Mouse (Mus musculus): ENCODE results near the gene Slit3. TPM values are rescaled to one million over a fixed set of nuclear protein-coding genes. Genes with fewer than 3 reads are reported as not detected.
A peak's percentile ranks its signal among the peaks of the same experiment; 100 is the strongest.

The Slit3 gene
- total and polyA plus RNA-seq, 2 experiments from 2014 or later, result 5.6 to 15.0 TPM

DNA sequence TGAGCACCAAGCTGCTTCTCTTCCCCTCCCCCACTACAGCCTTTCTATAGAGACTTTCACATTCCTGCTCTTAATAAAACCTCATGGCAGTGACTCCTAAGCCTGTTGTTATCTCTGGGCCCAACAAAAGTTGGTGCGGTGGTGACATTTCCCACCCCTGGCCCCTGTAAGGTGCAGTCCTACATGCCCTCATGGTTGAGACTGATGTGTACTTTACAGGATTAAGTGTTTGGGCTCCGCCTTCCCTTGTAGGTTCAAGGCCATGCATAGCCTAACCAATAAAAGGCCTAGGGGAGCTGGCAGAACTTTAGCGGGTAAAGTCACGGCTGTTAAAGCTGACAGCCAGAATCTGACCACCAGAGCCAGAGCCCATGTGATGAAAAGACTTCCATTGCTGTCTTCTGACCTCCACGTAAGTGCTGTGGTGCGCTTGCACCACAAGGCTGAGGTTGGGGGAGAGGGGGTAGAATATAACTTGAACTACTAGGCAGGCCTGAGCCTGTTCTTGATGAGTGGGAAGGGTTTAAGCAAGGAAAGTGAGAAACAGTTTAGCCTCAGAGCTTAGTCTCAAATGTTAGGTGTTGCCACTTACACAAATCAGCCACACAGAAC is 323.6 kb downstream of the Slit3 start:
- 0 out of 2 replicates have a peak, but pooled peaks cover 3% of the 10 kb centered on the region for H3K4me1 ChIP-seq (ENCODE audit: insufficient read depth)
- no peak for DNase-seq
- no peak for TF ChIP-seq CTCF (IDR thresholded peaks at IDR 0.05; ENCODE audit: low read depth)
- H3K4me3 ChIP-seq (ENCODE audit: low read depth, low read length), result no peak overlapping the region
- no peaks in the 10 kb centered on the region; the same call in 1 of the 2 replicates for H3K27me3 ChIP-seq (ENCODE audit: insufficient read depth, low read length)
- WGBS, result 79% methylated on average over 6 of the region's 6 CpGs
- no peak overlapping the region for H3K4me2 ChIP-seq (ENCODE audit: low read depth)
- no peak for ATAC-seq
- no peak overlapping the region for H3K27ac ChIP-seq (ENCODE audit: low read depth, low read length)
- no peaks in the 10 kb centered on the region for H3K36me3 ChIP-seq (ENCODE audit: insufficient read depth)
- H3K9me3 ChIP-seq (ENCODE audit: low read length), result no peaks in the 10 kb centered on the region
- H3K9ac ChIP-seq, result no peak overlapping the region

DNA sequence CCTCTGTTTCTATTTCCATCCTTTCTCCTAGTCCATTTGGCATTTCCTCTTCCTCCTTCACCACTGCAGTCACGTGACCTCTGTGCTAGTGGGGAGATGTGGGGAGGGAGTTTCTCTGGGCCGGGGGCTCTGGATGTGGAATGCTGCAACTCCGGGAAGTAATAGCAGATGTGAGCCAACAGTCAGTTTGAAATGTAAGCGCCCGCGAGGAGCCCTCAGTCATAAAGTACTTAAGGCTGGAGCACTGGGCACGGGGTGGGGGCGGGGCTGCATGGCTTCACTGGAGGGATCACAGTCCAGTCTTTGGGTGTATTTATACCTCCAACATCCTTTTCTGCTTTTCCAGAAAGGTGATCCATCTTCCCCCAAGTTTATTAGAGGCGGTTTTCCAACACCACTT is 326.9 kb downstream of the Slit3 start:
- ATAC-seq, result no peak
- 82% methylated on average over 9 of the region's 9 CpGs for WGBS
- Histone ChIP-seq H3K36me3 (ENCODE audit: insufficient read depth) (no peaks in the 10 kb centered on the region), H3K9me3 (ENCODE audit: low read length) (no peaks in the 10 kb centered on the region), H3K9ac (no peak overlapping the region), H3K27ac (ENCODE audit: low read depth, low read length) (no peak overlapping the region), H3K4me3 (ENCODE audit: low read depth, low read length) (no peak overlapping the region), H3K4me2 (ENCODE audit: low read depth) (no peak overlapping the region), H3K4me1 (ENCODE audit: insufficient read depth) (no peaks in the 10 kb centered on the region), H3K27me3 (ENCODE audit: insufficient read depth, low read length) (peaks cover 5% of the 10 kb centered on the region)
- TF ChIP-seq CTCF (IDR thresholded peaks at IDR 0.05; ENCODE audit: low read depth), result no peak
- no peak for DNase-seq

DNA sequence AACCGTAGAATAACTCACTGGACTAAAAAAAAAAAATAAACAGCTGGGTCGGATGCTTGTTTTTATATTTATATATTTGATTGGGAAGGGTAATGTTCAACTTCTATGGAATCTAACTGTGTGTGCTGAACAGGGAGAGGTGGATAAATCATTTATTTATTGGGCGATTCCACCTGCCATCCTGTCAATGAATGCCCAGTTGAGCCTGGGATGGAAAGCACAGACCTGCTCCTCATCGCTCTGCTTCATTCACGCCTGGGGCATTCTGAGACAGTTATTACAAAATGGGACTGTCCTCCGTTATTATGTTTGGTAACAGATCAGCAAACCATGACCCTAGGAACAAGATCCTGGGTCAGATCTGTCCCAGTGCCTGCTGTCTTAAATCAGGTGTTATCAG is 328.2 kb downstream of the Slit3 start:
- no peak for ATAC-seq
- Histone ChIP-seq H3K9me3 (ENCODE audit: low read length) (no peaks in the 10 kb centered on the region), H3K27me3 (ENCODE audit: insufficient read depth, low read length) (peaks cover 13% of the 10 kb centered on the region), H3K4me1 (ENCODE audit: insufficient read depth) (no peaks in the 10 kb centered on the region), H3K4me2 (ENCODE audit: low read depth) (no peak overlapping the region), H3K9ac (no peak overlapping the region), H3K27ac (ENCODE audit: low read depth, low read length) (no peak overlapping the region), H3K4me3 (ENCODE audit: low read depth, low read length) (no peak overlapping the region), H3K36me3 (ENCODE audit: insufficient read depth) (no peaks in the 10 kb centered on the region)
- TF ChIP-seq CTCF (IDR thresholded peaks at IDR 0.05; ENCODE audit: low read depth), result no peak
- 89% methylated on average over 6 of the region's 6 CpGs for WGBS
- no peak for DNase-seq

DNA sequence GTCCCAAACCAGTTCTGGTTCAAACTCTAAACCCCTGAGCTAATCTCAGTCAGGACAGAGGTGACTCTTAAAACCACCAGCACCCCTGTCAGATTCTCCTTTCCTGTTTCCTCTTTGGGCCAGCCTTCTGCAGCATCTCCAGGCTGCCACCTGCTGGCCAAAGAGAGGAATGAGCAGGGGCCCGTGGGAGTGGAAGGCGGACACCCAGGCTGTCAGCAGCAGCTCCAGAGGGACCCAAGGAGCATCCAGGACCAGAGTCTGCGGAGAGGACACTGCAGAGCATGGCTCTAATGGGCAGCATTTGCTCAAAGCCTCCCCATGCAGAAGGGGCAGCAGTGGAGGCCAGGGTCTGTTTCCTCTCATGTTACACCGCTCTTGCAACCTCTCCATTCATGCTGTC is 330.6 kb downstream of the Slit3 start:
- H3K27me3 ChIP-seq (ENCODE audit: insufficient read depth, low read length), result peaks cover 26% of the 10 kb centered on the region
- no peaks in the 10 kb centered on the region for H3K4me1 ChIP-seq (ENCODE audit: insufficient read depth)
- no peak overlapping the region for H3K4me3 ChIP-seq (ENCODE audit: low read depth, low read length)
- H3K9ac ChIP-seq, result no peak overlapping the region
- no peak overlapping the region for H3K4me2 ChIP-seq (ENCODE audit: low read depth)
- 34% methylated on average over 4 of the region's 4 CpGs for WGBS
- no peak overlapping the region for H3K27ac ChIP-seq (ENCODE audit: low read depth, low read length)
- H3K36me3 ChIP-seq (ENCODE audit: insufficient read depth), result no peaks in the 10 kb centered on the region
- DNase-seq (peak; percentile 78), ATAC-seq (no peak)
- peak; percentile 94 for TF ChIP-seq CTCF (IDR thresholded peaks at IDR 0.05; ENCODE audit: low read depth)
- H3K9me3 ChIP-seq (ENCODE audit: low read length), result no peaks in the 10 kb centered on the region

DNA sequence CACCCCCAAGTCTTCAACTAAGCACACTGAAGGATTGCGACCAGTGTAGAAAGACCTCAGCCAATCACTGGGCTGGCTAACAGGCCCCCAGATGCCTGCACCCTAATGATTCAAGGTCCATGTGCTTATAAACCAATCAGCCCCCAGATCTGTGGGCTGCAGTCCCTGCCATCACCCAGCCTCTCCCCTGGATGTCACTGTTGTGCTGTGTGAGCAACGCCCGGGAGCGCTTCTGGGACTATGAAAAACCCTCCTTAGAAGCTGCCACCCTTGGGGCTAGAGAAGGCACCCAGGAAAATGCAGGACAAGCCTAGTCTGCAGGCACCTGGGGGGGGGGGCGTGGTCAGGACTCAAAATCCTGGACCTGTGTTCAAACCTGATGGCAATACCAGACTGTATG is 331.4 kb downstream of the Slit3 start:
- H3K27me3 ChIP-seq (ENCODE audit: insufficient read depth, low read length), result peaks cover 28% of the 10 kb centered on the region

DNA sequence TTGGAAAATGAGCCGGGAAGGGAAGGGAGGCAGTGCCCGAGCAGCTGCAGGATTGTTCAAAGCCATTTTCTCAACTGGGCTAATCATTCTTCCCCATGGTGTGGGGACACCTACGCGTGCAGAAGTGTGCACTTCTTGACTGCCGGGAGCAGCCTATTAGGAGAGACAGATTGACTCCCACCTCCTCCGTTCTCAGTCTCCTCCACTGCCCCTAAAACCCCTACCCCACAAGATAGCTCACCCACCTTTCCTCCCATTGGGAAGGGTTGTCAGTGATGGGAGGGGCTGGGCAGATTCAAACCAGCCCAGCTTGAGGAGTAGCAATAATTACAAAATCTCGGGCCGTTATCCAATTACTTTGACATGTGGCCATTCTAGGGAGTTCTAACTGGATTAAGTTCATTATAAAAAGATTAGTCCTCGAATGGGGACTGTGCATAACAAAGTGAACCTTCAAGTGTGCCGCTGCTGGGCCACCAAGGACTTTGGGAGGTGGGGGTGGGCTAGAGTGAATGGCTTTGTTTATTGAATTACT is 333.2 kb downstream of the Slit3 start:
- Histone ChIP-seq H3K9me3 (ENCODE audit: low read length) (no peaks in the 10 kb centered on the region), H3K4me2 (ENCODE audit: low read depth) (no peak overlapping the region), H3K36me3 (ENCODE audit: insufficient read depth) (no peaks in the 10 kb centered on the region), H3K27me3 (ENCODE audit: insufficient read depth, low read length) (peaks cover 38% of the 10 kb centered on the region), H3K9ac (no peak overlapping the region), H3K27ac (ENCODE audit: low read depth, low read length) (no peak overlapping the region), H3K4me3 (ENCODE audit: low read depth, low read length) (no peak overlapping the region), H3K4me1 (ENCODE audit: insufficient read depth) (no peaks in the 10 kb centered on the region)
- DNase-seq (no peak), ATAC-seq (no peak)
- 10% methylated on average over 10 of the region's 10 CpGs for WGBS
- no peak for TF ChIP-seq CTCF (IDR thresholded peaks at IDR 0.05; ENCODE audit: low read depth)

More for the DNA sequence above, 331.4 kb downstream of the Slit3 start:
- Histone ChIP-seq H3K36me3 (ENCODE audit: insufficient read depth) (no peaks in the 10 kb centered on the region), H3K9me3 (ENCODE audit: low read length) (no peaks in the 10 kb centered on the region), H3K27ac (ENCODE audit: low read depth, low read length) (no peak overlapping the region), H3K4me2 (ENCODE audit: low read depth) (no peak overlapping the region), H3K4me1 (ENCODE audit: insufficient read depth) (no peaks in the 10 kb centered on the region), H3K4me3 (ENCODE audit: low read depth, low read length) (no peak overlapping the region), H3K9ac (no peak overlapping the region)
- WGBS, result 22% methylated on average over 5 of the region's 5 CpGs
- ATAC-seq (peak; percentile 94), DNase-seq (peak; percentile 75)
- peak; percentile 86 for TF ChIP-seq CTCF (IDR thresholded peaks at IDR 0.05; ENCODE audit: low read depth)

DNA sequence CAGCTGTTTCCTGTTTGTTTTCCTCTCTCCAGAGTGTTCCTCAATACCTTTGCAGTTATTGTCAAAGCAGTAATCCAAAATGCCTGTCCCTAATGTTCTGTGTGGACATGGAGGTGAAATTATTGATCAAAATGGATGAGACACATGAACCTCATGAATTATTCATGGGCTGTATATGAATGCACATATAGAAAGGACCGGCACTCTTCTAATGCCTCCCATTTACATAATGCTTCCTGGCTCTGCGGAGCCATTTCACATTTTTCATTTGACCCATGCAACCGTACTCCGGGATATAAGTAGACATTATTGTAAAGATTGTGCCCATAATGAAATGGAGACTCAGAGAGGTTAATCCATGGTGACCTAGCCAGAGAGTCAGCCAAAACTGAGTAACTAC is 333.8 kb downstream of the Slit3 start:
- WGBS, result 10% methylated on average over 4 of the region's 4 CpGs
- Histone ChIP-seq H3K4me1 (ENCODE audit: insufficient read depth) (no peaks in the 10 kb centered on the region), H3K27ac (ENCODE audit: low read depth, low read length) (no peak overlapping the region), H3K4me2 (ENCODE audit: low read depth) (no peak overlapping the region), H3K36me3 (ENCODE audit: insufficient read depth) (no peaks in the 10 kb centered on the region), H3K4me3 (ENCODE audit: low read depth, low read length) (no peak overlapping the region), H3K9ac (no peak overlapping the region), H3K9me3 (ENCODE audit: low read length) (no peaks in the 10 kb centered on the region), H3K27me3 (ENCODE audit: insufficient read depth, low read length) (peaks cover 38% of the 10 kb centered on the region)
- DNase-seq, result no peak
- ATAC-seq, result no peak
- no peak for TF ChIP-seq CTCF (IDR thresholded peaks at IDR 0.05; ENCODE audit: low read depth)

Data from forebrain, postnatal 0 days (tissue).